Mouse (Mus musculus) cerebellum, adult 9-11 months (tissue): ENCODE data around the gene Cntln.

Source experiments
- DNase-seq: peaks from one replicate; pipeline ENCODE4 v3.0.0; 2022

Cntln gene

DNA sequence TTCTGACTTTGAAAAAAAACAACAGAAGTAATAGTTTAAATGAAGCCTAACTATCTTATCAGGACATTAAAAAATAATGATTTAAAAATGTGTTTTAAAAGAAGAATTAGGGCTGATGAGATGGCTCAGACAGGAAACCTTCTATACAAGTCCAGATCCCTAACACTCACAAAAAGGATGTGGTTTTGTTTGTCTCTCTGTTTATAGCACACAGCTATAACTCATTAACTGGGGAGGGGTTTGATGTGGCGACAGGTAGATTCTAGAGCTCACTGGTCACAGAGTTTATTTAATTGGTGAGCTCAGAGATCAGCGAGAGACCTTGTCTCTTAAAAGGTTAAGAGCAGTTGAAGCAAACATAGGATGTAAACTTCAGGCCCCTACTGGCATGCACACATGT lies 175.5 kb downstream of the Cntln start:
- no peak for DNase-seq

DNA sequence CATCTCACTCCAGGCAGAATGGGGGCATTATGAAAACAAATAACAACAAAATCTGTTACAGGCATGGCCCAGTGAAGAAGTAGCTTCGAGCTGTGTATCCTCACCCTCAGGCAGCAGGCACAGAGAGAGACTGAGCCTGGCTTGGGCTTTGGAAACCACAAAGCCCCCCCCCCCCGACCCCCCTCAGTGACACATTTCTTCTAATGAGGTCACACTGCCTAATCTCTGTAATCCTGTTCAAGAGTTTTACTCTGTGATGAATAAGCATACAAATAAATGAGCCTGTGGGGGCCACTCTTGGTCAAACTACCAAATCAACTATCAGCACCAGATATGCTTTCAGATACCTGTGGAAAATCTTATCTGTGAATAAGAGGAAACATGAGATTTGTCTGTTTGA lies 177.6 kb downstream of the Cntln start:
- no peak for DNase-seq

DNA sequence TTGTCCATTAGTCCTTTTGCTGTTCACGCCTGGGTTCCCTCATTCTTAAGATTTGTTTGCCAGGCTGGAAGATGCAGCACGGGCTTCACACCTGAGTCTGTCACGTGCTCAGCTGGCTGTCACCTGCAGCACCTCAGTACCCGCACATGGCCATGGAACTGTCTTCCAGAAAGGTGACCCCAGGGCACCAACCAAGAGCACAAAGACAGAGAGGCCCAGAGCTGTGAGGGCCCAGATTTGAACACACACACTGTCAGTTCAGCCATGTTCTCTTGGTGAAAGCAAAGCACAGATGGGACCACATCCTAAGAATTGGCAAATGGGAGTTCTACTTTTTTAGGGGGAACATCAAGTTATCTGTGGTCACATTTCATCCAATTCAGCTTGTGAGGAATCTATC lies 211.9 kb downstream of the Cntln start:
- no peak for DNase-seq

DNA sequence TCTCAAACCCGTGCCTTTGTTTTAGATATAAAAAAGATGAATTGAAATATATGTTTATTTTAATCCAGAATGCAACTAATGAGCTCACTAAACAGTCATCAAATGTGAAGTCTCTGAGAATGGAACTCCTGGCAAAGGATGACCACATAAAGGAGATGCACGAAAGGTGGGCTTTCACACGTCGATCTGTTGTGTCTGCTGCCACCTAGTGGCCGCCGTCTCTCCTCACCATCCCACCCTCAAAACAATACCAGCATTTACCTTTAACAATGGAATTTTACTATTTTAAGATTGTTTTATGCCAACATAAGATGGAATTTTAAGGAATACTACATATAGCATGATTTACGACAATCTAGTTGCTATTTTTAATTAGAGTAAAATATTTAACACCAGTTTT lies 212.6 kb downstream of the Cntln start:
- peak; percentile 14 for DNase-seq

DNA sequence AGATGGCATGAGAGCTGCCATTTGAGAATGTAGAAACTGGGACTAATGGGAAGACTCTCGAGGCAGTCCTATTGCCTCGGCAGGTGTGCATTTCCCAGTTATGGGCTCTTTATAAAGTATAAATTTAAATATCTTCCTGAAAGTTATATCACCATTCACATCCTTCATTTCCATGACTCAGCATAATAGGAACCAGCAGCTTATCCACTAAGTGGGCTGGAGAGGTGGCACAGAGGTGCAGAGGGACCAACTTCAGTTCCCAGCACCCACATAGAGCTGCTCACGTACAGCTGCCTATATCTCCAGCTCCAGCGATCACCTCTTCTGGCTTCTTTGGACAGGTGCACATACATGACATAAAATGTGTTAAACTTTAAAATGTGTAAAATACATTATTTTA lies 218.1 kb downstream of the Cntln start:
- DNase-seq = no peak

DNA sequence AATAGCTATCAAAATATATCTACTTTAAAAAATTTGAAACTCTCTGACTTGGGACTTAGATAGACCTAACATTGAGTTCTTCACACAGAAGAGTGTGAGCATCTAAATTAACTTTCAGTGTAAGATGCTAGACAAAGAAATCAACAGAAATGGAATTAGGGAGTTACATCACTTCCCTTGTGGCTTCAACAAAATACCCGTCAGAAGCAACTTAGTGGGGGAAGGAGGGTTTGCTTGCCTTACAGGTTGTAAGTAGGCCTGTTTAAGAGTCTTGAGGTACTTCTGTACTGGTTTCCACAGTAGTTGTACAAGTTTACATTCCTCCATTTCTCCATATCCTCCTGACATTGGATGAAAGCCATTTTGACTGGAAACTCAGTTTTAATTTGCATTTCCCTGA lies 222.3 kb downstream of the Cntln start:
- DNase-seq = no peak

DNA sequence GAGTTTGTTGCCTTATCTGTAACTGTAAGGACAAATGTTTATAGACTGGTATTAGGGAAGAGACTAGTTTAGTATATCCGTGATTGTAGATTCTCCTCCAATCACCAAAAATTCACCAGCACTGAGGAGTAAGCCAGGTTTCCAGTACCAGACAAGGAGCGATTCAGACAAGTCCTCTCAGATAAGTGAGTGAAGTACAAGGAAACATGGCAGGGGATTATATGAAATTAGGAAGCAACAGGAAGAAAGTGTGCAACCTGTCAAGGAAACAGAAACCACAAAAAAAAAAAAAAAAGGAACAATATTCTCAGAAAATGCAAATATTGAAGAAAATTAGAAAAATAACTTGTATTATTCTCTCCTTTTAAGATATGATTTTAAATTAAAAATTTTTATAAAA lies 222.9 kb downstream of the Cntln start:
- DNase-seq = no peak

DNA sequence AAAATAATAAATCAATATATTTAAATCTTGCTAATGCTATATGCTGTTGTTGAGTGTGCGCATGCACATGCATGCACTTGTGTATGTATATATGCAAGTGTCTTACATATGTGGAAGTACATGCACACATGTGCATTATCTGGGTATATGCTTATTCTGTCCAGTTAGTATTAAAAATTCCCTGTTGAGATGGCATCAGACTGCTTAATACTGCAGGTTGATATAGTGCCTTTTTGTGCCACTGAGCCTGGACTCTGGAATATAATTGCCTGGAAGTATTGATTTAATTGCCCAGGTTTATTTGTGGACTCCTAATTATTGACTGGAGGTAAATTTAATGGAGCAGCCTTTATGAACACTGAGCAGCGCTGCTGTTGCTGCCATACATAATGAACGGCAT lies 236.2 kb downstream of the Cntln start:
- no peak for DNase-seq

DNA sequence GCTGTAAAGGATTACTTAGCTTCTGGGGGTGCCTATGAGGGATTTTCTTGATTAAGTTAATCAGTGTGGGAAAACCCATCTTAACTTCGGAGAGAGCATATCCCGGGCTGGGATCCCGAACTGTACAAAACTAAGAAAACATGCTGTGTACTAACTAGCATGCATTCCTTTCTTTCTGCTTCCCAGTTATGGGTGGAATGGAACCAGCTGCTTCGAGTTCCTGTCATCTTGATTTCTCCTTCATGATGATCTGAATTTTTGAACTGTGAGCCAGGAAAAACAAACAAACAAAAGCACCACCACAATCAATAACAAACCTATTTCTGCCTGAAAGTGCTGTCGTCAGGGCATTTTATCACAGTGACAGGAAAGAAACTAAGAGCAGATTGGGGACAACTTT lies 265.6 kb downstream of the Cntln start:
- DNase-seq = no peak

DNA sequence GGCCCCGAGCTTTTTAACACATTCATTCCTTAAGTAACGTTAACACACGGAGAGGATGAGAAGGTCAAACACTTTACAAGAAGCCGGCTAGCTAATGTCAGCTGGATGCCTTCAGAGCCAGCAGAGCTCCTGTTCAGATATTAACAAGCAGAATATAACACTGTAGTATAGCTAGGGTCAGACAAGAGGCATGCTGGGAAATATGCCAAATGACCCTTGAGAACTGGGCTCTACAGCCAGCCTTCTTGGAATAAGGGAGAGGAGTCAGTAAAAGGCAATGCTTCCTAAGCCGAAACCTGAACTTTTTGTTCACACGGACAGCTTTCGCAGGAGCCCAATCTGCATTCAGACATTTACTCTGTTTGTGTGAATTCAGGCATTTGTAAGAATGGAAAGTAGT lies 267.8 kb downstream of the Cntln start:
- no peak for DNase-seq

DNA sequence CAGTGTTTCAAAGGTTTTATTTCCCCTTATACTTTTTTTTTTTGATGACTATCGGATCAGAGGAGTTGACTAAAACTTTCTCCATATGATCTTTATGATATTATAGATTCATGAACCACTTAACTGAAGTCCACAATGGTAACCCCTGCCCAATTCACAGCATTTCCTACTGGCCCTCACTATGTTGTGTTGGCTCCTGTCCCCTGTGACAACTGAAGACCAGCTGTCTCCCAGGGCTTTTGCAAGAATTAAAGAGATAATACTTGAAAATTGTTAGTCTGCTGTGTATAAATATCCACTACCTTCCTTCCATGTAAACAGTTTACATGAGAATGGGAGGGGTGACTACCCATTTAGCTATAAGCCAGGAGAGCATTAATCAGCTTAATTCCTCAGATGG lies 270.3 kb downstream of the Cntln start:
- DNase-seq = no peak

DNA sequence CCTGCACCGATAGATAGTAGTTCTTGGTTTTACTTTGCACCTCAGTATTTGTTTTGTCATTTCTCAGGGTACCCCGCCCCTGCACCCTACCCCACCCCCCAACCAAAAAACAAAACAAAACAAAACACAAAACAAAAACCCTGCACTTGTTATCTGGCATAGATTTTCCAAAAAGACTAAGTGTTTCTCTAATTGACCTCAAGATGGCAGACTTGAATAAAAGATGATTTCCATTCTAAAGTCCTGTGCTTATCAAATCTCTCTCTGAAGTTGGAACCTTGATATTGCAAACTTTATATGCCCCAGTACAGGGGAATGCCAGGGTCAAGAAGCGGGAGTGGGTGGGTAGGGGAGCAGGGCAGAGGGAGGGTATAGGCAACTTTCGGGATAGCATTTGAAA lies 277.0 kb downstream of the Cntln start:
- no peak for DNase-seq

DNA sequence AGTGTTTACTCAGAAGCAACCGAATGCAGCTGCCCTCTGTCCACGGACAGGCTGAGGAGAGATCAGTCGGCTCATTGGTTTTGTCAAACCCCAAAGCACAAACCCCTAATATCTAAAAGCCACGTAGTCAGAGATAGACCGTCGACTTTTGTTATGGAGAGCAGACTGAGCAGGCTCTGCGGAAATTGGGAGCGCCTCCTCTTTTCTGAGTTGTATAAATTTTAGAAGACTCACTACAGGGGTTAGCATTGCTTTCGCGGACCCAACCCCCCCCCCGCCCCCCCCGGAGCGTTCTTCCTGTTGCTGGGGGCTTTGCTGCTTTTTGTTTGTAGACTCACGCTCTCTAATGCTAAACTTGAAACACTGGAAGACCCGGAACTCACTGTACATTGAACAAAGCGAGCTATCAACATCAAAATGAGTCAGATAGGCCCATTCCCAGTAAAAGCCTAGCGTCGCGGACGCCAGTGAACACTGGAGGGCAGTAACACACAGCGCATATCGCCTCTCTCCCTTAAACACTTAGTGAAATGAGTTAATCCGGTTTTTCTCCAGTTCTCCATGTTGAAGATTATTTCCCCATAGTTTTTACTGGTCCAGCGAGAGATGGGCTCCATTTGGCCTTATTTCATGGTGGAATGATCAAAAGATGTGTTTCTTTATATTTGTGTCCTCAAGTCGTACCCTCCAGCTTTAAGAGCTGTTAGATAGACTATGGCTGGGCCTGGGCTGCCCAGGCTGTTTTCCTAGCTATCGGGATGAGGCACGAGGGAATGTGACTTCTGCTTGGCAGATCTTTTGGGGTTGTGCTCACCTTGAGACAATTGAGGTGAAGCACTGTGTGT lies 278.6 kb downstream of the Cntln start:
- DNase-seq = peak; percentile 79

DNA sequence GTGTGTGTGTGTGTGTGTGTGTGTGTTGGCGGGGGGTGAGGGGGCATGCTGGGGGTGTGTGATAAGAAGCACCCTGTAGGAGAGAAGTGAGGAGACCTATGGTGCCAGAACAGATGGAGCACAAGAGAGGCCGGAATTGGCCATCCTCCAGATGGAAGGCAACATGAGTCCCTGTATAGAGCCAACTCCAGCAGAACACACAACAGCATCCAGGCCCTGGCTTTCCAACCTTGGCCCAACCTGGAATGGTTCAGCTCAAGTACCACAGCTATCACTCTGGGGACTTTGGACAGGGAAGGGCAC lies 279.2 kb downstream of the Cntln start:
- DNase-seq = peak; percentile 94

DNA sequence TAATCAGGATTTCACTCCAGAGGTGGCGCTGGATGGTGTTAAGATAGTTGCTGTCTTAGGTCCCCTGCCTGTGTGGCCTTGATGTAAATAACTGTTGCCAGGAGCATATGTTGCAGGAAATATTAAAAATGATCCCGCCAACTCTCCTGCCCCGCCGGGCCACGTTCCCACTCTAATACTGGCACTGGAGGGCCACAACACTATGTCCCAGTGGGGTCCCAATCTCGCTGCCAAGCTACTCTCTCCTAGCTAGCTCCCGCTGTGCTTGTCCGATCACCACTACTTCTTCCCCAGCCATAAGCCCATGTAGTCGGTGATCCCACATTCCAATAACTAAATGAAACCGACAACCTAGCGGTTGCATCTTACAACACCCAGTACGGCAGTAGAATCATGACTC lies 283.9 kb downstream of the Cntln start:
- peak; percentile 88 for DNase-seq

DNA sequence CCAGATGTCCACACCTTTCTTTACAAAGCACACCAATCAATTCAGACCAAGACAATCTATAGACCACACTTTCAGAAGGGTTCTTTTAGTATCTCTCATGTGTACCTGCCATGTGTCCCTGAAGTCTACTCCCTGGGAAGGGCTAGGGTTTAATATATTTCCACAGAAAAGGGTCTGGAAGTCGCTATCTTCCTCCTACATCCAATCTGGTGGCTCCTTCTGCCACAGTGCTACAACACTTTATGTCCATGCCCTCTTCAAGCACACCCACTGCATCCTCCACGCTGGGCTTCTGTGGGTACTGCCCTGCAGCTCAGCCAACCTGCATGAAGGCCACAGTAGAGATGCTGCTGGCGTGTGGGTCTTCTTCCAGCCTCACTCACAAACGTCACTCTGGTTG lies 291.4 kb downstream of the Cntln start:
- DNase-seq = no peak

DNA sequence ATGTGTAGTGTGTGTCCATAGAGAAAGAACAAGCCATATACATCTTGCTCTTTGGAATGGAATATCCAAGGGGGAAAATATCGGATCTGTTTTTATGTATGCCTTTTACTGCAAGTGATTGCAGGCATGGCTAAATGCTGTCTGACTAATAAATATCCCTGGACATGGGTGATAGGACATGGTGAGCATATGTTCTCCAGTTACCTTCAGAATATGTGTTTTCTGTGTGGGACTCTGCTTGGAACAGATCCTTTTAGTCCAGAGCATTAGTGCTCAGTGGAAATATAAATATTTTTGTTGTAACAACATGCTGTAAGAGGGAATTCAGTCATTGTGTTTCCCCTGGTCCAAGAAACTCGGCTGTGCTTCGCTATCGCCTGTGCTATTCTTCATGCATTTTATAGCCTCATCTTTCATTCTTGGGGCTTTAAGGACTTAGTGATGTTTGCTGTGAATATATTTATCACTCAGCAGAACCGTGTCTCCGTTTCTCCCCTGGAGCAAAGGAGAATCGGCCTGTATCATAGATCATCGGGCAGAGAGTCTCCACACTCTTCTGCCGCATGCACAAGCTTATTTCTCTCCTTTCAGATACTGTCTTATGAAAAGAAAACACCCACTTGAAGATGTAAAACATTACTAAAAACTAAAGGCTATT lies 294.4 kb downstream of the Cntln start:
- no peak for DNase-seq
